Mouse (Mus musculus): ENCODE data around the gene Rabgap1l. TPM values are rescaled to one million over a fixed set of nuclear protein-coding genes. Genes with fewer than 3 reads are reported as not detected.

Gene Rabgap1l
- polyA plus RNA-seq, 1 experiment, result 56.5 TPM

- Histone ChIP-seq H3K4me1 (replicated peaks; ENCODE audit: control insufficient read depth, insufficient read depth, low read length) (no peaks in the 10 kb centered on the region), H3K27me3 (ENCODE audit: control insufficient read depth, insufficient read depth, low read length) (no peaks in the 10 kb centered on the region), H3K4me3 (ENCODE audit: control insufficient read depth, insufficient read depth, low read length) (no peak overlapping the region), H3K27ac (ENCODE audit: control insufficient read depth, insufficient read depth, low read length) (no peak overlapping the region), H3K36me3 (ENCODE audit: control insufficient read depth, insufficient read depth, low read length) (no peaks in the 10 kb centered on the region)
- WGBS, result 92% methylated on average over 8 of the region's 8 CpGs
- no peak for DNase-seq
- TF ChIP-seq CTCF (IDR thresholded peaks at IDR 0.05; ENCODE audit: borderline replicate concordance, control insufficient read depth, extremely low read depth, insufficient read depth, low read length, poor library complexity) (no peak), POLR2A (IDR thresholded peaks at IDR 0.05; ENCODE audit: control insufficient read depth, extremely low read depth, insufficient read depth, low read length, poor library complexity) (no peak)
These were observed 616.1 kb downstream of the Rabgap1l start for GRCm38 (mm10) chr1:160176903-160177302.

Other genes starting within 250 kb of the Rabgap1l start
- 36.6 and 41.2 TPM in 2 replicates for gene Rc3h1, start 113.2 kb upstream of the Rabgap1l start, polyA plus RNA-seq (2012; rRNA removed)
- gene Serpinc1, start 185.4 kb upstream of the Rabgap1l start, polyA plus RNA-seq (2012; rRNA removed), result 3.5 and 11.1 TPM in 2 replicates
- gene Zbtb37, start 241.6 kb upstream of the Rabgap1l start, polyA plus RNA-seq (2012; rRNA removed), result 3.9 and 4.2 TPM in 2 replicates

Measured in thymus, adult 2 months (tissue).